Mouse (Mus musculus): ENCODE results near the gene Rhou. TPM values are rescaled to one million over a fixed set of nuclear protein-coding genes. Genes with fewer than 3 reads are reported as not detected.
A peak's percentile ranks its signal among the peaks of the same experiment; 100 is the strongest.

The Rhou gene
- total RNA-seq, 2 experiments from 2014 or later = 4.1 to 4.7 TPM

DNA sequence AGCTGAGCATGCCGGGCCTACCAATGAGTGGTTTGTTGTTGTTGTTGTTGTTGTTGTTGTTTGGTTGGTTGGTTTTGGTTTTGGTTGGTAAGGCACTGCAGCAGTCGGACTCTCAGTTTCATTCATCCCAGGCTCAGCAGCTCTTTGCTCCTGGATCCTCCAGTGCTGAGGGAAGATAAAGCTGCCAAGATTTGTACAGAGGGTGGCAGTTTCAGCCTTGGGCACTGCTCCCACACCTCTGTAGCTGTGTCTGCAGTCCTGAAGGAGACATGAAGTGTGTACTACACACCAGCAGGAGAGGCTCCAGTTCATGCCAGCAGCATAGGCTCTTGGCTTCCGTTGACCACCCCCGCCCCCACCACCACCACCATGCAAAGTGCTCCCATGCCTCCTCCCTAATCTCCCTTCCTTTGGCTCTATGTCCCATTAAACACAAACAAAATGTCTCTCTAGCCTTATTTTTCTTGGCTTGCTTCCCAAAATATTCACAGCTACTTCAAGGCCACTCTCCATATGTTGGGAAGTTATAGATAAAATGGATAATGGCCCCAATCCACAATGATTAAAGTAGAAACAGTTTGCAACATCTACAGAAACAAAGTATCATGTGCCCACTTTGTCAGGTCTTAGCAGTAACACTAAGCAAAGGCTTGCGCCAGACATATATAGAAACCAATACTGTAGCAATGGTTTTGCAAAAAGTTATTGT lies 2.2 kb upstream of the Rhou start:
- no peak for DNase-seq

DNA sequence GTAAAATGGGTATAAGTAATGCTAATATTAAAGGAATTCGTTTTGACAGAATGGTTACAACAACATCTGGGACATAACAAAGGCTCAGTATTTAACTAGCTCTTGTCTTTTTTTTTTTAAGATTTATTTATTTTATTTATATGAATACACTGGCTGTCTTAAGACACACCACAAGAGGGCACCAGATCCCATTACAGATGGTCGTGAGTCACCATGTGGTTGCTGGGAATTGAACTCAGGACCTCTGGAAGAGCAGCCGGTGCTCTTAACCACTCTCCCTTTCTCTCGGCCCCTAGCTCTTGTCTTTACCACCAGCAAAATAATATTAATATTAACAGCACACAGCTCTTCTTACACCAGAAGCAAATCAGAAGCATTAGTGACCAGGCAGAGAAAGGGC lies 1.1 kb upstream of the Rhou start:
- no peak for DNase-seq

GRCm38 (mm10) chr8:123653994-123654569 lies 353 bp downstream of the Rhou start:
- peak; percentile 62 for DNase-seq

- no peak for DNase-seq
Observed at GRCm38 (mm10) chr8:123654763-123655162, 1.0 kb downstream of the Rhou start.

DNA sequence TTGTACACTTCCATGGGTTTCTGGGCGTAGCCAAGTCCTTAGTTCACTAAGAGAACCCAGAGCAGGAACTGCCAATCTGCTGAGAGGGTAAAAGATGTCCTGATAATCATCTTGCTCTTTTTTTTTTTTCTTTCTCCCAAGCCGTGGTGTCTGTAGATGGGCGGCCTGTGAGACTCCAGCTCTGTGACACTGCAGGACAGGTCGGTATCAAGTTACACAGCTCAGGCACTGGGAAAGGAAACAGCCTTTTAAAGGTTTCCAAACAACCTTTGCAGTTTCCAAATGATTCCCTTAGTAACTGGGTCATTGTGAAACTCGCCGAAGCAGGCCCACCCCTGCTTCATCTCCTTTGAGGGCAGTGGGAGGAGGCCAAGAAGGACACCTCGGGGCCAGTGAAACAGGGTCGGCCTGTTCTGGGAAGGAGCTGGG lies 1.6 kb downstream of the Rhou start:
- DNase-seq = no peak

- no peak for DNase-seq
Observed at GRCm38 (mm10) chr8:123657826-123658225, 4.1 kb downstream of the Rhou start.

DNA sequence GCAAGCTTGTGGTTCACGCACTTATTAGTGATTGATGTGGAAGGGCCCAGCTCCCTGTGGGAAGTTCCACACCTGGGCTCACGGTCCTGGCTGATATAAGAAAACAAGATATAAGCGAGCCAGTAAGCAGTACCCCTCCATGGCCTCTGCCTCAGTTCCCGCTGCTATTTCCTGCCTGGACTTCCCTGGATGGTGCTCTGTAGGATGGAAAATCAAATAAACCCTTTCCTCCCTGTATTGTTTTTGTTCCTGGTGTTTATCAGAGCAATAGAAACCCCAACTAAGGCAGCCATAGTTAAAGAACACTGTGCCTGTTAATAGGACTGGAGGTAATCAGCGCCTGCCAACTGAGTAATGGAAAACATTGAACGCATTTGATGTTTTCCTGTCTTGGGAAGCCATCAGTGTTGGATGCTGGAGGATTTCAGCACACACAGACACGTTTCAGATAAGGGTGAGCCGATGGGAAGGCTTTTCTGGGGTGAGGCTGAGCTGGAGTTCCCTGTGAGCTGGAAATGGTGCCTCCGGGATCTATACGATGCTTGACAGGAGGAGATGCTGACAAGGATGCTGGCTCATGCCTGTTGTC lies 5.8 kb downstream of the Rhou start:
- no peak for DNase-seq

DNA sequence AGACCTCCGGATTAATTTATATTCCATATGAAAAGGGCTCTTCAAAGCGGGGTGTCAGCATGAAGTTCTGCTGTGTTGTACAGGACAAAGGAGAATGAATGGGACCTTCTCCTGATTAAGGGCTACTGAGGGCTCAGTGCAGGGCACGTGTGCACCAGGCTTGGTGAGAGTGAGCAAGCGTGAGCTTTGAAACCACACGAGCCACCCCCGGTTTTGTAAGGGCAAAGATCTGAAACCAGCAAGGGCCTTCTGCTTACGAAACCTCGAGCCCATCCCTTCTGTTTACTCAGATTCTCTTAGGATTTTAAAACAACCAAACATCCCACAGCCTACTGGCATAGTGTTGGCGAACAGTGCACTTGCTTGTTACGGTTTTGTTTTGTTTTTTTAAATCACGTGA lies 7.8 kb downstream of the Rhou start:
- DNase-seq = no peak

- no peak for DNase-seq
Observed at GRCm38 (mm10) chr8:123665580-123665979, 11.9 kb downstream of the Rhou start.

DNA sequence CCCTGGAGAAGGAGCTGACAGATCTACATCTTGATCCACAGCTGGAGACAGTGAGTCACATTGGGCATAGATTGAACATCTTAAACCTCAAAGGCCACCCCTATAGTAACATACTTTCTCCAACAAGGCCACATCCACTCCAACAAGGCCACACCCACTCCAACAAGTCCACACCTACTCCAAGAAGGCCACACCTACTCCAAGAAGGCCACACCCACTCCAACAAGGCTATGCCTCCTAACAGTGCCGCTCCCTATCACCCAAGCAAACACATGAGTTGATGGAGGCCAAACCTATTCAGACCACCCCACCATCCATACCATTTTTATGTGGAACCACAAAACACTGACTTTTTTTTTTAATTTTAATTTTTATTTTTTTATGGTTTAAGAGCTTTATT lies 13.1 kb downstream of the Rhou start:
- no peak for DNase-seq

DNA sequence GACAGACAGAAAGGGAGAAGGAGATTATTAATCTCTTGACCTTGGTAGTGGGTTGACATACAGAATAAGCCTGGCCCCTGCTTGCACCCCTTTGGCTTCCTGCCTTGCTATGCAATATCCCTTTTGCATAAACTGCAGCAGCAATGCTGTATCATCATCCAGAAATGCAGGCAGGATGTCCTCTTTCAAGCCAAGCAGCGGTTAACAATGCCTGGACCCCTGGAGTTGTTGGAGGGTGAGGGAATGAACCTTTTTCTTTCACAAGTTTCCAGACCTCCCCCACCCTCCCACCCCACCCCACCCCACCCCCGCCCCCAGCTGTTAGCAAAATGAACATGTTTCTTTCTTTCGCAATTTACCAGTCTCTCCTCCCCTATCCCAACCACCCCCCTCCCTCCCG lies 15.0 kb downstream of the Rhou start:
- DNase-seq = no peak

DNA sequence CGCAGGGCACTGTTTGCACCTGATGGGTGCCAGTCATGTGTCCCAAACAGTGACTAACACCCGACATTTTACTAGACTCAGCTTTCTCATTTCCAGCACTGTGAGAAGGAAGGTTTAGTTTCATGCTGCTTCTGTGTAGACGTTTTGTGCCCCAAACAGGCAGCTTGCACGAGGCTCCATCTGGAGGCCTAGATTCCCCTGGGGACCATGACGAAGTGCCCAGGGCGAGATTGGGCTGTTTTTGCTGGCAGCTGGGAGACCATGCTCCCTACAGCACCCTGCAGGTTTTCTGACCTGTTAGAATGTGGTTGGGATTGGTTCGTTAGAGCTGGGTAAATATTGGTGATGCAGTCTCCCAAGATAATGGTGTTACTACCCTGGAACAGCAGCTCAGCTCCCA lies 17.0 kb downstream of the Rhou start:
- DNase-seq = no peak

DNA sequence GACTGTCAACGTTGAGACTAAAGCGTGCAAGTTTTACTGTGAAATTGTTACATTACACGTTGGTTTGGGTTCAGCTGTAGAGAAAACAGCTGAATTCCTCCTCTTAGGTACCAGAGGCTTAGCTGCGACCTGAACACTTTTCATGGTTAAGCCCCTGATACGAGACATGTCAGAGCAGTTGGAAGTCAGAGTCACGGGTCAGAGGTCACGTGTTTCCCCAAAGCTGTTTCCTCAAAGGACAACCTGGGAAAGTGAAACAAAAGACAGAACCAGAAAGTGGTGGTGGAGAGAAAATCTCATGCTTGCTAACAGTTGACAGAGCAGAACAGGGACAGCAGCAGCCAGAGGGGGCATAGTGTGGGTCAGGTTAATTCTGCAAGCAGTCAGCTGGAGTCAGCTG lies 17.7 kb downstream of the Rhou start:
- no peak for DNase-seq

- no peak for DNase-seq
Observed at GRCm38 (mm10) chr8:123672648-123673047, 18.9 kb downstream of the Rhou start.

DNA sequence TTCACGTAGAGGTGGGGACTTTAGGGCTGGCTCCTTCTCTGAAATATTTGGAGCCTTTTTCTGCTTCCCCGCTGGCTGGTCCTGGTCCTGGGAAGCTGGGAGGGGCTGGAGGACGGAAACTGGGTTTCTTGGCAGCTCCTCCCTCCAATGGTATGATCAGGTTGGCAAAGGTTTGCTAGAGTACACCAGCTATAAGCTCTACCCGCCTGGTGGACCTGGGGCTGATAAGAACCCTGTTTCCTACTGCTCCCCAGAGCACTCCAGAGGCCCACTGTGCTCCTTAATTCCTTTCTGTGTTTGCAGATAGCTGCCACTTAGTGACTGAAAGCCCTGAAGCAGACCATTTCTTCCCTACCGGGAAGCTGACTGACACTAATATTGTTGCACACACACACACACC lies 21.9 kb downstream of the Rhou start:
- DNase-seq = no peak

GRCm38 (mm10) chr8:123678390-123678789 lies 24.7 kb downstream of the Rhou start:
- DNase-seq = no peak

GRCm38 (mm10) chr8:123682073-123682761 lies 28.5 kb downstream of the Rhou start:
- peak; percentile 29 for DNase-seq

DNA sequence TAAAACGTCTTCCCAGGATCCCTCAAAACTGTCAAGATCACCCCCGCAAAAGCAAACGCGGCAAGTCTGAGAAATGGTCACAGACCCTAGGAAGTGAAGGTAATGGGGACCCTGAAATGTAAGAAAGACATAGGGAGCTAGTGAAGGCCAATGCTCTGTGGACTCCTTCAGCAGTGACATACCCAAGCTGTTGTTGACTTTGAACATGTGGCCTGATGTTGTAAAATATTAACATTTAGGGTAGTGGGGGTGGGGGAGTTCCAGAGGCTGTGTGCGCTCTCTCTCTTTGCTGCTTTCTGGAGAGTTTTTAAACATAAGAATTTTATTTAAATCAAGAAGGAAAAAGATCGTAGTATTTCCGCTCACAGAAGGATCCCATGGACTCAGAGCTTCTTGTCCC lies 29.6 kb downstream of the Rhou start:
- no peak for DNase-seq

DNA sequence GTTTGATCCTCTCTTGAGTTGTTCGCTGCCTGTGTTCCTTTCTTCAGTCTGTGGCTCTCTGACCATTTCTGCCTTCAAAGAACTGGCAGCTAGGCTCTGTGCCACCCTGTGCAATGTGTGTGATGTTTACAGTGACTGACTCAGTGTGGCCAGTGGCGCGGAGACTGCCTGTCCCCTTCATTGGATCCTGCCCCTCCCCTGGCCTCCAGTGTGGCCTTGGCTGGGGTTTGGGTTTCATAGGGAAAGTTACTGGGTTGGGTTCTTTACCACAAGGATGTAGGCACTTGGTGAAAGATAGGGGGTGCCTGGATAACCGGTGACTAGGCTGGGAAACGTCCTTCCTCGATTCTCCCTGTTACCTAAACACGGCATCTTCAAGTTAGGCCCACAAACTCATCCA lies 31.1 kb downstream of the Rhou start:
- no peak for DNase-seq

- DNase-seq = no peak
Observed at GRCm38 (mm10) chr8:123685477-123685876, 31.7 kb downstream of the Rhou start.

GRCm38 (mm10) chr8:123687826-123688225 lies 34.1 kb downstream of the Rhou start:
- no peak for DNase-seq

- DNase-seq = no peak
Observed at GRCm38 (mm10) chr8:123692165-123692962, 38.6 kb downstream of the Rhou start.
